Mouse (Mus musculus): ENCODE measurements around the gene Isoc2a.

DNA sequence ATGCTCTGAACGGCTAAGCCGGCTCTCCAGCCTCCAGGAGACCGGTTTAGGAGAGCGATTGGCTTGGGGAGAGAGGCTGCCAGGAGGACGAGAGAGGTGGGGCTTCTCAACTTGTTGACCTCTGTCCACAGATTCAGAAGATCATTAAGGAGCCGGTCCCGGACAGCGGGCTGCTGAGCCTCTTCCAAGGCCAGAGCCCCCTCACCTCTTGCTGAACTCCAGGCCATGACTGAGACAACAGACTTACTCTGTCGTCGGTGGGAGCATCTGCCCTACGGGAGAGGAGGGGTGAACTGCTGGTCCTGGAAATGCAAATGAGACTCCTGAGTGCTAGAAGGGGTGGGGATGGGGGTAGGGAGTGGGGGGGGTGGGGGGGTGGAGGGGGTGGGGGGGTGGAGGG lies 18.2 kb downstream of the Isoc2a start:
- TF ChIP-seq CTCF (conservative IDR thresholded peaks at IDR 0.05; ENCODE audit: low read length) (no peak), POU5F1 (IDR thresholded peaks at IDR 0.05; ENCODE audit: borderline replicate concordance, low read length) (no peak), NANOG (IDR thresholded peaks at IDR 0.05; ENCODE audit: borderline replicate concordance, low read length) (no peak)
